Mouse (Mus musculus): Measurements from ENCODE around the gene Gpr146. TPM values are rescaled to one million over a fixed set of nuclear protein-coding genes. Genes with fewer than 3 reads are reported as not detected.

The Gpr146 gene
- total RNA-seq, 2 experiments from 2014 or later, result 6.0 to 7.5 TPM

DNA sequence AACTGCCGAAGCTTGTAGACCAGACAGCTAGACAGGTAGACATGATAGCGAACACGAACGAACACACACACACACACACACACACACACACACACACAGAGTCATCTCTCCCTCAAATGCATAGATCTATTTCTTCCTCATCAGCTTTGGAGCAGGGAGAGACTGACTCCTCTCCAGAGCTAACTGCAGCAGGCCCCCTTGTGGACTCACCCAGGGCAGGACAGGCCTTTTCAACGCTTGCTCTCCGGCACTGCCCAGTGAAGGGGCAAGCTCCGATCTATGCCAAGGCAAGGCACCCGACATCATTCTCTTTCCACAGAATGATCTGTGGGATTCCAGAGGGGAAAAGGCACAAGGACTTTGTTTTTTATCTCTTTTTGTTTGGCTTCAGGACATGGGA, 67.8 kb downstream of the Gpr146 start:
- no peak for ATAC-seq (replicated peaks; ENCODE audit: low FRiP score, low TSS enrichment, poor library complexity, severe bottlenecking)

Other genes starting within 250 kb of the Gpr146 start
- 3.1 TPM in 1 of 2 replicates, not detected in the other for gene Prkar1b, start 227.7 kb upstream of the Gpr146 start, total RNA-seq (2014; fragmentation: Nextera tagmentation)
- gene Prkar1b, start 227.7 kb upstream of the Gpr146 start, total RNA-seq (2017), result not detected in 2 replicates
- 21.5 and 23.3 TPM in 2 replicates for gene Dnaaf5, start 227.5 kb upstream of the Gpr146 start, total RNA-seq (2014; fragmentation: Nextera tagmentation)
- 8.3 and 9.5 TPM in 2 replicates for gene Dnaaf5, start 227.5 kb upstream of the Gpr146 start, total RNA-seq (2017)
- 89.3 and 93.2 TPM in 2 replicates for gene Sun1, start 177.1 kb upstream of the Gpr146 start, total RNA-seq (2014; fragmentation: Nextera tagmentation)
- gene Sun1, start 177.1 kb upstream of the Gpr146 start, total RNA-seq (2017), result 72.3 and 92.9 TPM in 2 replicates
- gene Get4, start 125.4 kb upstream of the Gpr146 start, total RNA-seq (2014; fragmentation: Nextera tagmentation), result 57.7 and 80.8 TPM in 2 replicates
- gene Get4, start 125.4 kb upstream of the Gpr146 start, total RNA-seq (2017), result 19.5 and 38.6 TPM in 2 replicates
- 6.0 and 14.7 TPM in 2 replicates for gene Adap1, start 52.1 kb upstream of the Gpr146 start, total RNA-seq (2014; fragmentation: Nextera tagmentation)
- gene Adap1, start 52.1 kb upstream of the Gpr146 start, total RNA-seq (2017), result 3.0 and 8.0 TPM in 2 replicates
- 40.4 and 41.7 TPM in 2 replicates for gene Cox19, start 26.3 kb upstream of the Gpr146 start, total RNA-seq (2014; fragmentation: Nextera tagmentation)
- 27.4 and 43.8 TPM in 2 replicates for gene Cox19, start 26.3 kb upstream of the Gpr146 start, total RNA-seq (2017)
- not detected in 2 replicates for gene Cyp2w1, start 25.1 kb upstream of the Gpr146 start, total RNA-seq (2014; fragmentation: Nextera tagmentation)
- not detected in 2 replicates for gene Cyp2w1, start 25.1 kb upstream of the Gpr146 start, total RNA-seq (2017)
- gene C130050O18Rik, start 27.6 kb downstream of the Gpr146 start, total RNA-seq (2014; fragmentation: Nextera tagmentation), result 0.79 TPM in 1 of 2 replicates, not detected in the other
- gene C130050O18Rik, start 27.6 kb downstream of the Gpr146 start, total RNA-seq (2017), result 0.08 TPM in 1 of 2 replicates, not detected in the other
- not detected in 2 replicates for gene Gper1, start 45.5 kb downstream of the Gpr146 start, total RNA-seq (2014; fragmentation: Nextera tagmentation)
- not detected in 2 replicates for gene Gper1, start 45.5 kb downstream of the Gpr146 start, total RNA-seq (2017)
- gene 3110082I17Rik, start 82.8 kb downstream of the Gpr146 start, total RNA-seq (2014; fragmentation: Nextera tagmentation), result 28.0 and 31.0 TPM in 2 replicates
- gene 3110082I17Rik, start 82.8 kb downstream of the Gpr146 start, total RNA-seq (2017), result 40.1 and 74.7 TPM in 2 replicates
- 10.9 and 19.5 TPM in 2 replicates for gene Zfand2a, start 106.9 kb downstream of the Gpr146 start, total RNA-seq (2014; fragmentation: Nextera tagmentation)
- gene Zfand2a, start 106.9 kb downstream of the Gpr146 start, total RNA-seq (2017), result 13.6 and 14.7 TPM in 2 replicates
- gene Uncx, start 165.8 kb downstream of the Gpr146 start, total RNA-seq (2014; fragmentation: Nextera tagmentation), result not detected in 2 replicates
- gene Uncx, start 165.8 kb downstream of the Gpr146 start, total RNA-seq (2017), result not detected in 2 replicates